Mouse (Mus musculus) kidney, embryonic 14.5 days (tissue): ENCODE data around the gene Tsc1. TPM values are rescaled to one million over a fixed set of nuclear protein-coding genes. Genes with fewer than 3 reads are reported as not detected.
A peak's percentile ranks its signal among the peaks of the same experiment; 100 is the strongest.

Experiments
- ATAC-seq: fragments of 200-750 bp; cut with Nextera tagmentation; 2 replicates; pipeline ENCODE4 v1.8.0; 2017; ENCODE audit warnings: moderate number of reproducible peaks, mild to moderate bottlenecking, moderate TSS enrichment, moderate library complexity; ENCODE audit not compliant: low FRiP score, low TSS enrichment
- H3K27ac ChIP-seq: fragments of 300-500 bp; sonication (generic); 2 replicates; pipeline ENCODE4 v1.5.1; 2014; ENCODE audit warnings: low read depth, mild to moderate bottlenecking, low read length, moderate library complexity, mixed read lengths
- H3K27me3 ChIP-seq: fragments of 300-500 bp; sonication (generic); 2 replicates; pipeline ENCODE4 v1.6.1; 2014; ENCODE audit warnings: mild to moderate bottlenecking, low read length; ENCODE audit not compliant: control insufficient read depth, insufficient read depth
- H3K36me3 ChIP-seq: fragments of 300-500 bp; sonication (generic); 2 replicates; pipeline ENCODE4 v1.6.1; 2014; ENCODE audit warnings: low read length, mixed read lengths; ENCODE audit not compliant: control insufficient read depth, insufficient read depth
- H3K4me1 ChIP-seq: fragments of 300-500 bp; sonication (generic); 2 replicates; pipeline ENCODE4 v1.6.1; 2014; ENCODE audit warnings: low read length, mixed read lengths; ENCODE audit not compliant: control insufficient read depth, insufficient read depth
- H3K4me2 ChIP-seq: fragments of 300-500 bp; sonication (generic); replicated peaks from 2 replicates; pipeline ENCODE4 v1.6.1; 2014; ENCODE audit warnings: low read depth, mild to moderate bottlenecking, low read length
- H3K4me3 ChIP-seq: fragments of 300-500 bp; sonication (generic); 2 replicates; pipeline ENCODE4 v1.5.1; 2014; ENCODE audit warnings: mild to moderate bottlenecking, low read length
- H3K9ac ChIP-seq: fragments of 300-500 bp; sonication (generic); 2 replicates; pipeline ENCODE4 v1.6.1; 2014; ENCODE audit warnings: low read depth, mild to moderate bottlenecking, low read length, moderate library complexity
- H3K9me3 ChIP-seq: fragments of 300-500 bp; sonication (generic); 2 replicates; pipeline ENCODE4 v1.6.1; 2016; ENCODE audit warnings: low read length; ENCODE audit not compliant: control insufficient read depth
- WGBS: fragments of 180-500 bp; shearing (Covaris S2); extraction: QIAGEN DNeasy Blood & Tissue Kit; methylation state at CpG from one replicate; pipeline ENCODE4 v1.1.7; 2014; 5-methylcytosine and 5-hydroxymethylcytosine counted together
- polyA plus RNA-seq: library from polyadenylated mRNA; unstranded; fragments of >200 nt; fragmentation: Nextera tagmentation; extraction: Ambion mirVana; gene quantifications from 2 replicates; pipeline ENCODE4 v1.2.1, GENCODE M21; 2014

Gene Tsc1
- polyA plus RNA-seq, 1 experiment from 2014 or later = 22.2 TPM

GRCm38 (mm10) chr2:28621111-28621510, 19.9 kb upstream of the Tsc1 start:
- no peak for ATAC-seq
- Histone ChIP-seq H3K4me1 (no peaks in the 10 kb centered on the region; the same call in 1 of the 2 replicates), H3K4me2 (no peak overlapping the region), H3K27me3 (peaks cover 17% of the 10 kb centered on the region; the same call in 1 of the 2 replicates), H3K27ac (no peak overlapping the region), H3K9me3 (no peaks in the 10 kb centered on the region), H3K4me3 (no peak overlapping the region), H3K9ac (no peak overlapping the region), H3K36me3 (no peaks in the 10 kb centered on the region)
- 18% methylated on average over 2 of the region's 2 CpGs for WGBS

GRCm38 (mm10) chr2:28621664-28622171, 19.3 kb upstream of the Tsc1 start, which contains the start of gene Gfi1b:
TSS of gene Gfi1b (minus strand) at chr2:28621982.
- H3K4me2 ChIP-seq = 0 out of 2 replicates have a peak within 1 kb of the TSS, but pooled peaks have one; percentile 4
- 6% methylated on average over 16 of the region's 16 CpGs for WGBS
- H3K27me3 ChIP-seq = peaks cover 17% of the 10 kb centered on the region; the same call in 1 of the 2 replicates
- H3K4me3 ChIP-seq = no peak within 1 kb of the TSS
- no peak within 1 kb of the TSS for H3K27ac ChIP-seq
- no peaks in the 10 kb centered on the region for H3K9me3 ChIP-seq
- no peak within 1 kb of the TSS; the same call in 1 of the 2 replicates for H3K9ac ChIP-seq
- no peaks in the 10 kb centered on the region for H3K36me3 ChIP-seq
- ATAC-seq = no peak
- no peaks in the 10 kb centered on the region; the same call in 1 of the 2 replicates for H3K4me1 ChIP-seq

DNA sequence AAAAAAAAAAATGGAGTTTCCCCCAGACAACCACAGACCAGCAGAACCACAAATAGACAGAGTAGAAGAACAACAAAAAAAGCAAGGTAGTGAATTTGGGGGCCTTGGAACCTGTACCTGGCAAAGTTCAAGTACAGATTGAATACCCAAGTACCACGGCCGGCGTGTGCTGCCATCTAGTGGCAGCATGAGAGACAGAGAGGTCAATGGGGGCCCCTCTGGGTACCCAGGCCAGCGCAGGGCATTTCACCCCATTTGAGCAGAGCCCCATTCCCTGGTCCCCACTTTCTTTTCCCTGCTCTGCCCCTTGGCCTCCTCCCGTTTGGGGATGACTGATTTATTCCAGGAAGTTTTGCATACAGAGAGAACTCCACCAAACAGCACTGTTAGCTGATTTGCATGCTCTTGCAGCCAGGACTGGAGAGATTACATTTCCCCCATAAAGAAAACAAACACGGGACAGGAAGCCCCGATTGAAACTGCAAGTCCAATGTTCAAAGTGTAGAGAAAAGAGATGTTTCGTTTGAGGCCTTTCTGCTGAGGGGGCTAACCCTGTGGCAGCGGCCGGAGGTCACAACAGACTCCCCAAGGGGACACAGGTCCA, 18.4 kb upstream of the Tsc1 start:
- Histone ChIP-seq H3K9me3 (no peaks in the 10 kb centered on the region), H3K27me3 (peaks cover 17% of the 10 kb centered on the region; the same call in 1 of the 2 replicates), H3K9ac (no peak overlapping the region), H3K4me3 (no peak overlapping the region), H3K4me1 (no peaks in the 10 kb centered on the region; the same call in 1 of the 2 replicates), H3K36me3 (no peaks in the 10 kb centered on the region), H3K27ac (no peak overlapping the region), H3K4me2 (no peak overlapping the region)
- no peak for ATAC-seq
- WGBS = 19% methylated on average over 10 of the region's 10 CpGs

GRCm38 (mm10) chr2:28624870-28625269, 16.2 kb upstream of the Tsc1 start:
- H3K4me3 ChIP-seq = no peak overlapping the region
- H3K9ac ChIP-seq = no peak overlapping the region
- H3K36me3 ChIP-seq = no peaks in the 10 kb centered on the region
- H3K4me1 ChIP-seq = no peaks in the 10 kb centered on the region
- H3K27ac ChIP-seq = no peak overlapping the region
- peaks cover 17% of the 10 kb centered on the region; the same call in 1 of the 2 replicates for H3K27me3 ChIP-seq
- H3K4me2 ChIP-seq = no peak overlapping the region
- 88% methylated on average over 3 of the region's 3 CpGs for WGBS
- H3K9me3 ChIP-seq = no peaks in the 10 kb centered on the region
- no peak for ATAC-seq

GRCm38 (mm10) chr2:28626038-28626437, 15.0 kb upstream of the Tsc1 start:
- no peak for ATAC-seq
- WGBS = 69% methylated on average over 3 of the region's 3 CpGs
- H3K9me3 ChIP-seq = no peaks in the 10 kb centered on the region
- H3K4me2 ChIP-seq = no peak overlapping the region
- peaks cover 11% of the 10 kb centered on the region; the same call in 1 of the 2 replicates for H3K27me3 ChIP-seq
- H3K4me3 ChIP-seq = no peak overlapping the region
- no peak overlapping the region for H3K27ac ChIP-seq
- no peak overlapping the region for H3K9ac ChIP-seq
- H3K4me1 ChIP-seq = no peaks in the 10 kb centered on the region
- no peaks in the 10 kb centered on the region for H3K36me3 ChIP-seq

GRCm38 (mm10) chr2:28628053-28628452, 13.0 kb upstream of the Tsc1 start:
- Histone ChIP-seq H3K4me1 (no peaks in the 10 kb centered on the region), H3K27ac (no peak overlapping the region), H3K4me3 (no peak overlapping the region), H3K4me2 (no peak overlapping the region), H3K27me3 (no peaks in the 10 kb centered on the region), H3K9ac (no peak overlapping the region), H3K9me3 (no peaks in the 10 kb centered on the region), H3K36me3 (no peaks in the 10 kb centered on the region)
- 63% methylated on average over 2 of the region's 2 CpGs for WGBS
- no peak for ATAC-seq

DNA sequence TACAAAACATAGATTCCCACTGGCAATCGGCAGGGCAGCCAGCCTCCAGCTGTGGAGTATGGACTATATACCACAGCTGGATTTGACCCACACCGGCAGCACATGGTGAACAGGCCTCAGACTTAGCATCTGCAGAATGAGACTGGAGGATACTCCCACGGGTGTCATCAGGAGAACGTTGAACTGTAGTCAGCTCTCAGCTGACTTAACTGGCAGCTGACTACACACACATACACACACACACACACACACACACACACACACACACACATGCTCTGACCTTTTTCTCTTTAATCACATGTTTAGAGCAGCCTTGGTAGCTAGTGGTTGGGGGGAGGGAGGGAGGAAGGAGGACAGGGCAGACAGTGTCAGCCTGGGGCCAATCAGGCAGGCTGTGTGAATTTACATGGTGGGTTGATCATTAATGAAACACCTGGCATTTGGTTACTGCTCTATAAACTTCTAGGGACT, 11.1 kb upstream of the Tsc1 start:
- Histone ChIP-seq H3K27ac (no peak overlapping the region), H3K4me2 (no peak overlapping the region), H3K27me3 (no peaks in the 10 kb centered on the region), H3K9ac (no peak overlapping the region), H3K36me3 (no peaks in the 10 kb centered on the region), H3K9me3 (no peaks in the 10 kb centered on the region), H3K4me1 (no peaks in the 10 kb centered on the region), H3K4me3 (no peak overlapping the region)
- peak; percentile 73 for ATAC-seq
- WGBS = 2% methylated on average over 4 of the region's 4 CpGs

DNA sequence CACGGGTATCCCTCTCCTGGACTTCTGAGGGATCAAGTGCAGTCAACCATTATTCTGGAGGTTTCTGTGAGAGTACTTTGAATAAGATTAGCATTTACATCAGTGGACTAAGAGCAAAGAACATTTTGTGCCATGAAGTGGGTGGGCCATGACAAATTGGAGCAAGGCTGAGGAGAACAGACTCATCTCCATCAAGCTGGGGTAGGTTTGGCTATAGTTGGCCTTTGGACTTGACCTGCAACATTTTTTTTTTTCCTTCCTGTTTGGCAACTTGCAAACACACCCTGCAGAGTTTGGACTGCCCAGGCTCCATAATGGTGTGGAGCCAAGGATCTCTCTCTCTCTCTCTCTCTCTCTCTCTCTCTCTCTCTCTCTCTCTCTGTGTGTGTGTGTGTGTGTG, 8.4 kb upstream of the Tsc1 start:
- H3K36me3 ChIP-seq = no peaks in the 10 kb centered on the region
- no peaks in the 10 kb centered on the region; the same call in 1 of the 2 replicates for H3K27me3 ChIP-seq
- H3K4me1 ChIP-seq = no peaks in the 10 kb centered on the region
- 50% methylated on average over 1 of the region's 1 CpGs for WGBS
- no peak overlapping the region for H3K9ac ChIP-seq
- H3K4me2 ChIP-seq = no peak overlapping the region
- ATAC-seq = no peak
- no peak overlapping the region for H3K27ac ChIP-seq
- H3K4me3 ChIP-seq = no peak overlapping the region
- no peaks in the 10 kb centered on the region for H3K9me3 ChIP-seq

- no peaks in the 10 kb centered on the region; the same call in 1 of the 2 replicates for H3K27me3 ChIP-seq
- no peaks in the 10 kb centered on the region for H3K36me3 ChIP-seq
- no peak overlapping the region for H3K4me3 ChIP-seq
- H3K9me3 ChIP-seq = no peaks in the 10 kb centered on the region
- H3K9ac ChIP-seq = no peak overlapping the region
- H3K4me2 ChIP-seq = no peak overlapping the region
- H3K27ac ChIP-seq = no peak overlapping the region
- ATAC-seq = no peak
- 47% methylated on average over 4 of the region's 4 CpGs for WGBS
- H3K4me1 ChIP-seq = no peaks in the 10 kb centered on the region
Observed at GRCm38 (mm10) chr2:28633136-28633535, 7.9 kb upstream of the Tsc1 start.
